Mouse (Mus musculus) embryonic facial prominence, embryonic 11.5 days (tissue): ENCODE measurements at regions not wholly inside any gene's neighbourhood (a gene's known extent, or its start where the extent isn't known, plus 50 kb on each side); places are given as distances from the start of the nearest gene placed in this dataset.

Experiments used
- ATAC-seq: fragments of 200-750 bp; cut with Nextera tagmentation; replicated peaks from 2 replicates; pipeline ENCODE4 v1.8.0; 2017; ENCODE audit warnings: low read depth; ENCODE audit not compliant: insufficient number of reproducible peaks, low FRiP score, low TSS enrichment
- DNase-seq: peaks from one replicate; pipeline ENCODE4 v3.0.0-alpha.2; 2015; ENCODE audit warnings: low spot score
- H3K27ac ChIP-seq: fragments of 300-500 bp; sonication (generic); replicated peaks from 2 replicates; pipeline ENCODE4 v1.5.1; 2014; ENCODE audit warnings: mild to moderate bottlenecking, low read depth, low read length, control low read depth
- H3K27me3 ChIP-seq: fragments of 300-500 bp; sonication (generic); 2 replicates; pipeline ENCODE4 v1.6.1; 2014; ENCODE audit warnings: mild to moderate bottlenecking, low read length, moderate library complexity, mixed read lengths; ENCODE audit not compliant: control insufficient read depth, insufficient read depth
- H3K36me3 ChIP-seq: fragments of 300-500 bp; sonication (generic); replicated peaks from 2 replicates; pipeline ENCODE4 v1.6.1; 2014; ENCODE audit warnings: low read depth, mild to moderate bottlenecking, low read length, moderate library complexity, mixed read lengths; ENCODE audit not compliant: control insufficient read depth, insufficient read depth
- H3K4me1 ChIP-seq: fragments of 300-500 bp; sonication (generic); 2 replicates; pipeline ENCODE4 v1.6.1; 2014; ENCODE audit warnings: low read length, mixed read lengths; ENCODE audit not compliant: control insufficient read depth, insufficient read depth
- H3K4me2 ChIP-seq: fragments of 300-500 bp; sonication (generic); 2 replicates; pipeline ENCODE4 v1.6.1; 2014; ENCODE audit warnings: low read depth, mild to moderate bottlenecking, control low read depth, low read length, moderate library complexity
- H3K4me3 ChIP-seq: fragments of 300-500 bp; sonication (generic); 2 replicates; pipeline ENCODE4 v1.5.1; 2014; ENCODE audit warnings: low read depth, low read length, control low read depth
- H3K9ac ChIP-seq: fragments of 300-500 bp; sonication (generic); replicated peaks from 2 replicates; pipeline ENCODE4 v1.6.1; 2014; ENCODE audit warnings: mild to moderate bottlenecking, control low read depth, low read length
- H3K9me3 ChIP-seq: fragments of 300-500 bp; sonication (generic); replicated peaks from 2 replicates; pipeline ENCODE4 v1.6.1; 2016; ENCODE audit warnings: mild to moderate bottlenecking, low read length, inconsistent platforms, mixed read lengths; ENCODE audit not compliant: control insufficient read depth
- WGBS: fragments of 180-500 bp; shearing (Covaris S2); extraction: QIAGEN DNeasy Blood & Tissue Kit; methylation state at CpG from one replicate; pipeline ENCODE4 v1.1.7; 2014; 5-methylcytosine and 5-hydroxymethylcytosine counted together

- Histone ChIP-seq H3K27ac (no peak overlapping the region), H3K27me3 (no peaks in the 10 kb centered on the region), H3K36me3 (no peaks in the 10 kb centered on the region), H3K4me2 (no peak overlapping the region), H3K4me3 (no peak overlapping the region), H3K9ac (no peak overlapping the region), H3K4me1 (no peaks in the 10 kb centered on the region), H3K9me3 (no peaks in the 10 kb centered on the region)
- 82% methylated on average over 4 of the region's 4 CpGs for WGBS
- ATAC-seq (no peak), DNase-seq (no peak)
Observed at GRCm38 (mm10) chr3:79002173-79002848, 284.0 kb downstream of the Rapgef2 start.

DNA sequence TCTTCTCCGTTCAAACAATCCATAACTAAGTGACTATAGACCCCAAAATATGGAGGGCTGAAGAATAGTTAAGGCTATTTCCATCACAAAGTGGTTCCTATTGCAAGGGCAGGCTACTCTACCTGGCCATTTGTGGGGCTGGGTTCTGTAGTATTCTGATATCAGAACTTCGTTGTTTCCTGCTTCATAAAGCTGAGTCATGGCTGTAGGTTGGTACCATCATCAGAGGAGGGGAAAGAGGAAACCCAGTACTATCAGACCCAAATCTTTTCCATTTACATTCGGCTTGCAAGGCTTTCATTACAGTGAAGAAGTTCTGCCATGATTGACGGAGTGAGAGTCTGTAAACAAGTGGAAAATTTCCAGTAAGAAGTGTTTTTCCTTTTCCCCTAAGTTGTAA lies 284.6 kb downstream of the Rapgef2 start:
- WGBS = 90% methylated on average over 4 of the region's 4 CpGs
- no peak for DNase-seq
- Histone ChIP-seq H3K9ac (no peak overlapping the region), H3K27me3 (no peaks in the 10 kb centered on the region), H3K9me3 (no peaks in the 10 kb centered on the region), H3K4me3 (no peak overlapping the region), H3K4me1 (no peaks in the 10 kb centered on the region), H3K36me3 (no peaks in the 10 kb centered on the region), H3K4me2 (no peak overlapping the region), H3K27ac (no peak overlapping the region)
- no peak for ATAC-seq

DNA sequence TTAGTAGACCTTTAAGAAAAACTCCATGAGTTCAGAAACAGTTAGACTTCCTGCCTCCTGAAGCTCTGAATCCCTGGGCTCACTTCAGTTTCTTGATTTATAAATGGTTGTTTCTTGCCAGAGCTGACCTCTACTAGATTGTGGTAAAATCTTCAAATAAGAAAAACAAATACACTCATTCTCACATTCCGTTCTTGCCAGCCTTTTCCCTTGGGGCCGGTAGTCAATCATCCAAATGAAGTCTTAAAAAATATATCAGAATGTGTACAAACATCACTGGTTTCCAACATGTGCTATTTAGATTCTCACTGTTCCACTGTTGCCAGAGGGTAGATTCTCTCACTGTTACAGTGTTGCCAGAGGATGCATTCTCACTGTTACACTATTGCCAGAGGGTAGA lies 286.0 kb downstream of the Rapgef2 start:
- H3K4me1 ChIP-seq = no peaks in the 10 kb centered on the region
- ATAC-seq (no peak), DNase-seq (no peak)
- no peaks in the 10 kb centered on the region for H3K27me3 ChIP-seq
- H3K9ac ChIP-seq = no peak overlapping the region
- no peak overlapping the region for H3K4me2 ChIP-seq
- H3K4me3 ChIP-seq = no peak overlapping the region
- no peak overlapping the region for H3K27ac ChIP-seq
- 61% methylated on average over 2 of the region's 2 CpGs for WGBS
- no peaks in the 10 kb centered on the region for H3K36me3 ChIP-seq
- H3K9me3 ChIP-seq = no peaks in the 10 kb centered on the region

DNA sequence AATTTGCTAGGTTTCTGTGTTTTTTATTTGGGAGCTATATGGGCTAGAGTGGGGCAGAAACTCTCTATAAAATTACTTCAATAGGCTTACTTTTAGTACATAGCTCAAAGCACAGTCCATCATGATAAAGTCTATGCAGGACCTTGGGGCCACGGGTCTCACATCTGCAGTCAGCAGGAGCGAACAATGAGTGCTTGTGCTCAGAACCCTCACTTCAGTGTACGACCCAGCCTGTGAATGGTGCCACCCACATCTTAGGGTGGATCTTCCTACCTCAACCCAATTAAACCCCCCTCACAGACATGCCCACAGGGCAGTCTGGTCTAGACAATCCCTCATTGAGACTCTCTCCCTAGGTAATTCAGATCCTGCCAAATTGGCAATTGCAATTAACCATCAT lies 286.5 kb downstream of the Rapgef2 start:
- Histone ChIP-seq H3K9me3 (no peaks in the 10 kb centered on the region), H3K4me1 (no peaks in the 10 kb centered on the region), H3K4me3 (no peak overlapping the region), H3K36me3 (no peaks in the 10 kb centered on the region), H3K9ac (no peak overlapping the region), H3K27me3 (no peaks in the 10 kb centered on the region), H3K4me2 (no peak overlapping the region), H3K27ac (no peak overlapping the region)
- DNase-seq (no peak), ATAC-seq (no peak)
- WGBS = 45% methylated on average over 3 of the region's 3 CpGs

DNA sequence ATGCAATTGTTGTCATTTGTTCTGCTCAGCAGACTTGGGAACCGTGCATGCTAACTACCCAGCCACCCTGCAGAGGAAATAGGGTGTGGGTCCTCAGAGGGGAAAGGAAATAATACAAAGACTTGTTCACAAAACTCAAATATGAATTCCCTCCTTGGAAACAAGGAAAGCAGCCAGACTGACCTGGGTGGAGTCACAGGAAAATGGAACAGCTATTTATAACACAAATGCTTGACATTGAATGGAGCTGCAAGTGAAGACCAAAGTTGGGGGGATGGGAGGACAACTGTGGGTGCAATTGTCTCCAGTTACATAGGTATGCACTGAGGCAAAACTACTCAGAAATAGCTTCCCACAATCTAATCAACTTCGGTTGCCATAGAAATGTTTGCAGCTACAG lies 298.2 kb downstream of the Rapgef2 start:
- Histone ChIP-seq H3K4me1 (no peaks in the 10 kb centered on the region), H3K36me3 (no peaks in the 10 kb centered on the region), H3K9ac (no peak overlapping the region), H3K9me3 (no peaks in the 10 kb centered on the region), H3K27me3 (no peaks in the 10 kb centered on the region), H3K27ac (no peak overlapping the region), H3K4me2 (no peak overlapping the region), H3K4me3 (no peak overlapping the region)
- 78% methylated on average over 2 of the region's 2 CpGs for WGBS
- ATAC-seq (no peak), DNase-seq (no peak)

DNA sequence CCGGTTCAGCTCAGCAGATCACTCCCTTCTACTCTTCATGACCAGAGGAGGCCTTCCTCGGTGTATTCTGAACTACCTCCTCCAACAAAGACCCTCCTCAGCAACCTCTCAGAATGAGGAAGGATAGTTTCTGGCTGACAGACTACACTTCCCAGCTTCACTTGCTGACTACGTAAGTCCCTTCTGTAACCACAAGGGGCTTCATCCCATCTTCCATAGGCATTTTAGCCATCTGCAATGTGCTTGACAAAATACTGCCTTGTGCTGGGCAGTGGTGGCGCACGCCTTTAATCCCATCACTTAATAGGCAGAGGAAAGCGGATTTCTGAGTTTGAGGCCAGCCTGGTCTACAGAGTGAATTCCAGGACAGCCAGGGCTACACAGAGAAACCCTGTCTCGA lies 299.6 kb downstream of the Rapgef2 start:
- WGBS = 73% methylated on average over 7 of the region's 7 CpGs
- Histone ChIP-seq H3K36me3 (no peaks in the 10 kb centered on the region), H3K4me3 (no peak overlapping the region), H3K9ac (no peak overlapping the region), H3K27ac (no peak overlapping the region), H3K4me2 (no peak overlapping the region), H3K27me3 (no peaks in the 10 kb centered on the region), H3K9me3 (no peaks in the 10 kb centered on the region), H3K4me1 (no peaks in the 10 kb centered on the region)
- no peak for ATAC-seq
- DNase-seq = no peak

GRCm38 (mm10) chr3:78981057-78981456 lies 305.3 kb downstream of the Rapgef2 start:
- no peak overlapping the region for H3K9ac ChIP-seq
- no peak for DNase-seq
- WGBS = 92% methylated on average over 3 of the region's 3 CpGs

GRCm38 (mm10) chr3:78978781-78979180 lies 307.5 kb downstream of the Rapgef2 start:
- Histone ChIP-seq H3K9me3 (no peaks in the 10 kb centered on the region), H3K9ac (no peak overlapping the region), H3K27ac (no peak overlapping the region), H3K4me2 (no peak overlapping the region), H3K36me3 (no peaks in the 10 kb centered on the region), H3K4me3 (no peak overlapping the region), H3K27me3 (no peaks in the 10 kb centered on the region), H3K4me1 (no peaks in the 10 kb centered on the region)
- 94% methylated on average over 4 of the region's 4 CpGs for WGBS
- DNase-seq (no peak), ATAC-seq (no peak)

More at GRCm38 (mm10) chr3:78981057-78981456, 305.3 kb downstream of the Rapgef2 start:
- no peaks in the 10 kb centered on the region for H3K4me1 ChIP-seq
- no peak overlapping the region for H3K4me2 ChIP-seq
- H3K9me3 ChIP-seq = no peaks in the 10 kb centered on the region
- ATAC-seq = no peak
- no peaks in the 10 kb centered on the region for H3K36me3 ChIP-seq
- H3K27me3 ChIP-seq = no peaks in the 10 kb centered on the region
- H3K27ac ChIP-seq = no peak overlapping the region
- no peak overlapping the region for H3K4me3 ChIP-seq
